Mouse (Mus musculus) kidney, adult 2 months (tissue): Measurements from ENCODE around the gene Obp2a. TPM values are rescaled to one million over a fixed set of nuclear protein-coding genes. Genes with fewer than 3 reads are reported as not detected.
"Not testable (repeated sequence)": the region's sequence is repeated elsewhere in the genome, so short reads cannot be mapped to it uniquely, and the experiment has no call there.

Source experiments
- DNase-seq: peaks from one replicate; pipeline ENCODE4 v3.0.0; 2021
- H3K27ac ChIP-seq: fragments of 200-500 bp; 2 replicates; pipeline ENCODE4 v1.5.1; 2012; ENCODE audit warnings: low read depth, low read length, control low read depth, inconsistent platforms; ENCODE audit not compliant: insufficient read depth
- H3K27me3 ChIP-seq: fragments of 200-500 bp; replicated peaks from 2 replicates; pipeline ENCODE4 v1.6.1; 2012; ENCODE audit warnings: mild to moderate bottlenecking, moderate library complexity, low read length, inconsistent platforms; ENCODE audit not compliant: control insufficient read depth, insufficient read depth
- H3K36me3 ChIP-seq: fragments of 200-500 bp; 2 replicates; pipeline ENCODE4 v1.6.1; 2012; ENCODE audit warnings: mild to moderate bottlenecking, moderate library complexity, low read length, inconsistent platforms; ENCODE audit not compliant: control insufficient read depth, insufficient read depth
- H3K4me1 ChIP-seq: fragments of 200-500 bp; 2 replicates; pipeline ENCODE4 v1.6.1; 2011; ENCODE audit warnings: low read length; ENCODE audit not compliant: control insufficient read depth, insufficient read depth
- H3K4me3 ChIP-seq: fragments of 200-500 bp; 2 replicates; pipeline ENCODE4 v1.5.1; 2011; ENCODE audit warnings: mild to moderate bottlenecking, low read depth, low read length, control low read depth; ENCODE audit not compliant: insufficient read depth
- CTCF ChIP-seq: fragments of 200-500 bp; conservative IDR thresholded peaks from 2 replicates; pipeline ENCODE4 v1.5.1; 2011; ENCODE audit warnings: low read depth, mild to moderate bottlenecking, control low read depth, low read length, moderate library complexity, mixed read lengths; ENCODE audit not compliant: insufficient read depth, insufficient read length
- POLR2A ChIP-seq: fragments of 200-500 bp; IDR thresholded peaks from one replicate; pipeline ENCODE4 v1.6.1; 2011; ENCODE audit warnings: low read depth, low read length, control low read depth
- WGBS: fragments of 180-500 bp; shearing (Covaris S2); methylation state at CpG from one replicate; pipeline ENCODE4 v1.1.7; 2018; 5-methylcytosine and 5-hydroxymethylcytosine counted together
- polyA plus RNA-seq: library from polyadenylated mRNA; depleted of rRNA; stranded (reverse); fragments of >200 nt; gene quantifications from 2 replicates; pipeline ENCODE4 v1.2.3, GENCODE M21; 2012

Gene Obp2a
- polyA plus RNA-seq, 1 experiment = not detected

GRCm38 (mm10) chr2:25694605-25695004 lies 5.2 kb upstream of the Obp2a start:
- Histone ChIP-seq H3K27ac (no peak overlapping the region), H3K27me3 (no peaks in the 10 kb centered on the region), H3K4me3 (no peak overlapping the region), H3K36me3 (no peaks in the 10 kb centered on the region), H3K4me1 (no peaks in the 10 kb centered on the region)
- peak; percentile 58 for DNase-seq
- TF ChIP-seq CTCF (peak; percentile 75), POLR2A (no peak)

- TF ChIP-seq POLR2A (no peak), CTCF (no peak)
- Histone ChIP-seq H3K4me1 (no peaks in the 10 kb centered on the region), H3K4me3 (no peak overlapping the region), H3K36me3 (no peaks in the 10 kb centered on the region), H3K27me3 (no peaks in the 10 kb centered on the region), H3K27ac (no peak overlapping the region)
- 15% methylated on average over 4 of the region's 4 CpGs for WGBS
- peak; percentile 52 for DNase-seq
Observed at GRCm38 (mm10) chr2:25696951-25697350, 2.9 kb upstream of the Obp2a start.

DNA sequence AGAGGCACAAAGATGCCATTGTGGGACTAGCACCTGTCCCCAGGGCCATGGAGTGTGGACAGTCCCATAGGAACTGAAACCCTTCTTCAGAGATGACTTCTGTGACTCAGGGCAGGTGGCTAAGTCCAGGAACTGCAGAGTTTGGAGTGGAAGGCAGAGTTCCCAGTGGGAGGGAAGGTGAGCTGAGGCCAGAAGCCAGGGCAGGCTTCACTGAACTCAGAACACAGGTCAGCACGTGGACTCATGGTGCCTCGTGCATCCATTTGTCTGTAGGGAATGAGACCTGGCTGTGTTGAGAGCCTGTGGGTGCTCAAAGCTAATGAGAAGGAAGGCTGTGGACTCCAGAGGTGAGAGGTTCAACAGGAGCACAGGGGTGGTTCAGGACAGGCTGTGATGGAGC lies 1.1 kb upstream of the Obp2a start:
- TF ChIP-seq POLR2A (no peak), CTCF (no peak)
- Histone ChIP-seq H3K36me3 (no peaks in the 10 kb centered on the region), H3K4me1 (no peaks in the 10 kb centered on the region), H3K27me3 (no peaks in the 10 kb centered on the region), H3K4me3 (no peak overlapping the region), H3K27ac (no peak overlapping the region)
- peak; percentile 63 for DNase-seq
- WGBS = 43% methylated on average over 2 of the region's 2 CpGs

DNA sequence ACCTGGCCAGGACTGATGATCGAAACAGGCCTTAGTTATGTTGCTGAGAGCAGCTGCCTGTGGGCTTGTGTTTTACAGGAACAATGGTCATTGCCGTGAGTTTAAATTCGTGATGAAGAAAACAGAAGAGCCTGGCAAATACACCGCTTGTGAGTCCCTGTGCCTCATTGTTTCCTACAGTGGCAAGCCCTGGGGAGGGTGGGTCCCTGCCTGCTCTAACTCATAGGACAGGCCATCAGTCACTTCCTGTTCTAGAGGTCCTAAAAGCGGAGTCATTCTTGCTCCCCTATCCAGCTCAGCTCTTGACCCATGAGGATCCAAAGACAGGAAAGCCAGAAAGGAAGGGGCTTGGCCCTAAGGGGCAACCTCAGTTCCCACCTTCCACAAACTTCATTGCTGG lies 1.2 kb downstream of the Obp2a start:
- H3K27me3 ChIP-seq = no peaks in the 10 kb centered on the region
- no peak overlapping the region for H3K27ac ChIP-seq
- DNase-seq = no peak
- no peaks in the 10 kb centered on the region for H3K4me1 ChIP-seq
- H3K4me3 ChIP-seq = no peak overlapping the region
- WGBS = 76% methylated on average over 5 of the region's 5 CpGs
- H3K36me3 ChIP-seq = no peaks in the 10 kb centered on the region
- TF ChIP-seq POLR2A = no peak
- no peak for TF ChIP-seq CTCF

GRCm38 (mm10) chr2:25703706-25704105 lies 3.9 kb downstream of the Obp2a start:
- Histone ChIP-seq H3K4me1 (no peaks in the 10 kb centered on the region), H3K27ac (no peak overlapping the region), H3K36me3 (no peaks in the 10 kb centered on the region), H3K4me3 (no peak overlapping the region), H3K27me3 (no peaks in the 10 kb centered on the region)
- no peak for TF ChIP-seq POLR2A
- no peak for TF ChIP-seq CTCF
- no peak for DNase-seq
- WGBS = 67% methylated on average over 4 of the region's 4 CpGs

DNA sequence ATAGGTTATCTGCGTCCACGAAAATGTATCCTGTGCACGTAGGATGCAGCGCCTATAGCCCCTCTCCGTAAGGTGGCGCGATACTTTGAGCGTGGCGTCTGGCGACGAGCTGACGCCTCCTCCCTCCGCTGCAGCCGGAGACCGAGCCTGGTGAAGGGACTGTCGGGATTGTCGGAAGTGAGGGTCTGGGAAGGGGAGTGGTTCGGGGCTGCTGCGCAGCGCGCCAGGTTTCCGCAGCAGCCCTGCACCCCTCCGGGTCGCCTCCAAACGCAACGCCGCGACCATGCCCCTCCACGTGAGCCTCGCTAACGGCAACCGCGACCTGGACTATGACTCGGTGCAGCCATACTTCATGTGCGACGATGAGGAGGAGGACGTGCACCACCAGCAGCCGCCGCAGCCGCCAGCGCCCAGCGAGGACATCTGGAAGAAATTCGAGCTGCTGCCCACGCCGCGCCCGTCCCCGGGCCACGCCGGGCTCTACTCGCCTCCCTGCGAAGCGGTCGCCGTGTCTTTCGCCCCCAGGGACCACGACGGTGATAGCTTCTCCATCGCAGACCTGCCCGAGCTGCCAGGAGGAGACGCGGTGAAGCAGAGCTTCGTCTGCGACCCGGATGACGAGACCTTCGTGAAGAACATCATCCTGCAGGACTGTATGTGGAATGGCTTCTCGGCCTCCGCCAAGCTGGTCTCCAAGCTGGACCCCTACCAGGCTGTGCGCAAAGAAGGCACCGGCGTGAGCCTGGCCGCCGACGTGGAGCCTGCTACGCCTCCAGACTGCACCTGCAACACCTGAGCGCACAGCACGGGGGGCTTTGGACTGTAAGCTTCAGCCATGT lies 7.0 kb downstream of the Obp2a start, which contains the start of gene Bmyc:
Gene Bmyc, plus strand, starts transcription at position 97 of the 839 bp plus-strand sequence.
- Histone ChIP-seq H3K4me3 (peak within 1 kb of the TSS; percentile 81), H3K36me3 (no peaks in the 10 kb centered on the region), H3K4me1 (no peaks in the 10 kb centered on the region), H3K27me3 (no peaks in the 10 kb centered on the region), H3K27ac (no peak within 1 kb of the TSS)
- TF ChIP-seq POLR2A = no peak
- peak; percentile 65 for TF ChIP-seq CTCF
- WGBS = under 1% methylated on average over 78 of the region's 78 CpGs
- DNase-seq = peak; percentile 73

DNA sequence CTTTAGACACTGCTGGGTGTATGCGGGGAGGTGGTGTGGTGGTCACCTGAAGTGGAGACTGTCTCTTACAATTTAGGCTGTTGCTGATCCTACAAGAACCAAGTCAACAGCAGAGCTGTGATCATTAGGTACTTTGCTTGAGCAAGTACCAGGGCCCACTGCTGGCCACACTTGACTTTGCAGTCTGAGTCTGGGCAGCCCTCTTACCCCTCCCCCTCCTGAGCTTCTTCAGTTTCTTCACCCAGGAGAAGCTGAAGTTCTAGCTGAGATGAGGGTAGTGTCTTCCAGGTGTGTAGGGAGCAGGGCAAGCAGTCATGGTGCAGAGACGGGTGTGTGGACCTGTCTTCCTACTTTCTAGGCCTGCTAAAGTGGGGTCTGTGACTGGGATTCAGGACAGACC lies 8.3 kb downstream of the Obp2a start:
- TF ChIP-seq CTCF = no peak; the same call in 1 of the 2 replicates
- TF ChIP-seq POLR2A = no peak
- peak; percentile 35 for DNase-seq

DNA sequence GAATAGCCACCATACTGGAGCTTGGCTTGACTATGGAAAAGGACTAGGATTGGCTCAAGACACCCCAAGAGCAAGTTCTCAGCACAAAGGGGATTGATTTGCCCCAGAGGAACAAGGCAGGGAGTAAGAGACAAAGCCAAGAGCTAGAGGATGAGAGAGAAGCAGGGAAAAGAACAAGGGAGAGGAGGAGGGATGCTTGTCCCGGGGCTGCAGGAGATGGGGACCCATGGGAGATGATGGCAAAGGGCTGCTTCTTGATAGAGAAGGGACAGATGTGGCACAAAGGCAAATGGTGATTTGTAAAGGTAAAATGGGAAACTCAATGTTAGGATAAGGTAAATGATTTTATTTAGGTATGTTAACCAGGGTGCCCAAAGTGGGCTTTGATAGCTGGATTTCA lies 9.2 kb downstream of the Obp2a start:
- not testable (repeated sequence) for H3K27ac ChIP-seq, DNase-seq, H3K4me1 ChIP-seq, H3K36me3 ChIP-seq, H3K4me3 ChIP-seq, H3K27me3 ChIP-seq
- WGBS = 100% methylated on average over 1 of the region's 1 CpGs

More for the DNA sequence above, 8.3 kb downstream of the Obp2a start:
- H3K27me3 ChIP-seq = no peaks in the 10 kb centered on the region
- no peaks in the 10 kb centered on the region for H3K4me1 ChIP-seq
- H3K4me3 ChIP-seq = no peak overlapping the region
- 85% methylated on average over 2 of the region's 2 CpGs for WGBS
- no peaks in the 10 kb centered on the region for H3K36me3 ChIP-seq
- no peak overlapping the region for H3K27ac ChIP-seq

GRCm38 (mm10) chr2:25709791-25710190 lies 9.9 kb downstream of the Obp2a start:
- H3K27me3 ChIP-seq, DNase-seq: not testable (repeated sequence)
- WGBS = 63% methylated on average over 2 of the region's 2 CpGs

GRCm38 (mm10) chr2:25711641-25712040 lies 11.8 kb downstream of the Obp2a start:
- not testable (repeated sequence) for DNase-seq, H3K27ac ChIP-seq, H3K4me3 ChIP-seq, H3K36me3 ChIP-seq, H3K4me1 ChIP-seq, H3K27me3 ChIP-seq
- 26% methylated on average over 3 of the region's 3 CpGs for WGBS

More at GRCm38 (mm10) chr2:25709791-25710190, 9.9 kb downstream of the Obp2a start:
- not testable (repeated sequence) for H3K36me3 ChIP-seq, H3K4me3 ChIP-seq, H3K27ac ChIP-seq, H3K4me1 ChIP-seq
